Mouse (Mus musculus) kidney, postnatal 0 days (tissue): ENCODE measurements around the gene Olfr1423. TPM values are rescaled to one million over a fixed set of nuclear protein-coding genes. Genes with fewer than 3 reads are reported as not detected.

Experiments used
- ATAC-seq: fragments of 200-750 bp; cut with Nextera tagmentation; replicated peaks from 2 replicates; pipeline ENCODE4 v1.8.0; 2017; ENCODE audit warnings: low read depth, moderate number of reproducible peaks, moderate TSS enrichment, moderate library complexity; ENCODE audit not compliant: low FRiP score
- DNase-seq: peaks from one replicate; pipeline ENCODE4 v3.0.0-alpha.2; 2016; ENCODE audit warnings: low spot score
- H3K27ac ChIP-seq: fragments of 300-500 bp; sonication (generic); 2 replicates; pipeline ENCODE4 v1.5.1; 2014; ENCODE audit warnings: mild to moderate bottlenecking
- H3K27me3 ChIP-seq: fragments of 300-500 bp; sonication (generic); 2 replicates; pipeline ENCODE4 v1.6.1; 2014; ENCODE audit warnings: low read length, mixed read lengths; ENCODE audit not compliant: insufficient read depth
- H3K36me3 ChIP-seq: fragments of 300-500 bp; sonication (generic); 2 replicates; pipeline ENCODE4 v1.6.1; 2014; ENCODE audit warnings: low read length, mixed read lengths; ENCODE audit not compliant: insufficient read depth
- H3K4me1 ChIP-seq: fragments of 300-500 bp; sonication (generic); replicated peaks from 2 replicates; pipeline ENCODE4 v1.6.1; 2014; ENCODE audit warnings: antibody characterized with exemption, low read length, mixed read lengths; ENCODE audit not compliant: insufficient read depth
- H3K4me2 ChIP-seq: fragments of 300-500 bp; sonication (generic); 2 replicates; pipeline ENCODE4 v1.6.1; 2014; ENCODE audit warnings: mild to moderate bottlenecking, low read length, moderate library complexity, mixed read lengths
- H3K4me3 ChIP-seq: fragments of 300-500 bp; sonication (generic); replicated peaks from 2 replicates; pipeline ENCODE4 v1.5.1; 2014; ENCODE audit warnings: low read depth, low read length
- H3K9ac ChIP-seq: fragments of 300-500 bp; sonication (generic); 2 replicates; pipeline ENCODE4 v1.6.1; 2014; ENCODE audit warnings: low read depth, low read length
- H3K9me3 ChIP-seq: fragments of 300-500 bp; sonication (generic); replicated peaks from 2 replicates; pipeline ENCODE4 v1.6.1; 2016; ENCODE audit warnings: low read length, inconsistent platforms, mixed read lengths
- CTCF ChIP-seq: IDR thresholded peaks from 2 replicates; pipeline ENCODE4 v1.5.1; 2016; ENCODE audit warnings: antibody characterized with exemption, low read depth, mild to moderate bottlenecking, moderate library complexity
- WGBS: fragments of 180-500 bp; shearing (Covaris S2); extraction: QIAGEN DNeasy Blood & Tissue Kit; methylation state at CpG from one replicate; pipeline ENCODE4 v1.1.7; 2014; 5-methylcytosine and 5-hydroxymethylcytosine counted together
- polyA plus RNA-seq: library from polyadenylated mRNA; unstranded; fragments of >200 nt; fragmentation: Nextera tagmentation; extraction: Ambion mirVana; gene quantifications from 2 replicates; pipeline ENCODE4 v1.2.1, GENCODE M21; 2015

The Olfr1423 gene
- polyA plus RNA-seq, 1 experiment from 2014 or later, result not detected

DNA sequence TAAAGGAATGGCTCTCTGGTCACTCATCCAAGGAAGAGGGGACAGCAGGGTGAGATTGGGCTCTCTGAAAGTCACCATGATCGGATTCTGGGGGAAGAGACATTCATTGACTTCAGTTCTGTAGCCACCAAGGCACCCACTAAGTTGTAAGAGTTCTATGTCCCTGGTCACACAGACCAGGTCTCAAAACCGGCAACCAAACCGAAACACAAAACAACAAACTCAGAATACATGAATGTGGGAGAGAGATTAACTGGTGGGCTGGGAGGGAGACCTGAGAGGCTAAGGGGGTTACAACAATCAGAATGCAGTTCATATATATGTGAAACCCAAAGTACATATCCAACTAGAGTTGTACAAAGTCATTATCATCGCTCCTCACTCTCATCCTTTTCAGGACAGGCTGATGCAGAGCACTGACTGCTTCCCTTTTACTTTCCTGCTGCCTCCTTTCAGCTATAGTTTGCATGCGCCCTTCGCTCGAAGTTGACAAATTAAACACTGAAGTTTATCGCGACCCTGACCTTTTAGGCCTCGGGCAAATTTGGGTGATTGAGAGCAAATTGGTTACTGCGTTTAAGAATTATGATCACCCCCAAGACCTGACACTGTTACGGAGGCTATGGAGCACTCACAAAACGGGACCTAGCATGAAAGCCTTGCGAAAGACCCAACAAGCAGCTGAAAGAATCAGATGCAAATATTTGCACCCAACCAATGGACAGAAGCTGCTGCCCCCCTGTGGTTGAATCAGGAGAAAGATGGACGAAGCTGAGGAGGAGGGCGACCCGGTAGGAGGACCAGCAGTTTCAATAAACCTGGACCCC, 33.8 kb downstream of the Olfr1423 start:
- 17% methylated on average over 17 of the region's 17 CpGs for WGBS
- no peak for ATAC-seq
- H3K9ac ChIP-seq, result no peak overlapping the region
- H3K4me3 ChIP-seq, result 0 out of 2 replicates have a peak overlapping the region, but pooled peaks have one; percentile 17
- no peaks in the 10 kb centered on the region for H3K9me3 ChIP-seq
- peak; percentile 78 for TF ChIP-seq CTCF
- peak; percentile 75 for DNase-seq
- no peak overlapping the region for H3K27ac ChIP-seq
- H3K27me3 ChIP-seq, result no peaks in the 10 kb centered on the region
- H3K4me1 ChIP-seq, result peaks cover 12% of the 10 kb centered on the region; the same call in 1 of the 2 replicates
- no peaks in the 10 kb centered on the region for H3K36me3 ChIP-seq
- peak overlapping the region; percentile 59 for H3K4me2 ChIP-seq

DNA sequence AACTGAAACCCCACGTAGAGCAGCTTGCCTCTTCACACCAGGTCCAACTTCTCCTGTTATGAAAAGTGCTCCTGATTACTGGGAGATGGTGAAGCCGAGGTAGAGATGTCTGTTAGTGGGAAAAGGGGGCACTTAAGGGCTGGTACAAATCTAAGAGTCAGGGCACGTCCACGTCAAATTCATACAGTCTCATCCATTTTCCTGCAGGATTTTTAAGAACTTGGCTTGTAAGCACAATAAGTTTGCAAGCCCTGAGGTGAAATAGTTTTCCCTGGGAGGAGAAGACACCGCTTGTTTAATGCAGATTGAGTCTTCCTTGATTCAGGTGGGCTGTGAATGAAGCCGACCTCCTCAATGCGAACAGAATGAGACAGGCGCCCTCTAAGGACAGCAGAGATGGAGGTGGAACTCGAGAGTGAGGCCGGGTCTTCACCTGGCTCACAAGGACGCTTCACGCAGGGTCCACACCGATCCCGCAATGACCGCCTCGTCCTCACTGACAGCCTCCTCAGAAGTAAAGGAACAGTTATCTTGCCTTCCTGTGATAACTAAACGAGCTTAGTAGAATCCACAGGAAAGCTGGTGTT, 34.7 kb downstream of the Olfr1423 start:
- Histone ChIP-seq H3K27me3 (no peaks in the 10 kb centered on the region), H3K9ac (peak overlapping the region; percentile 42), H3K4me1 (peaks cover 12% of the 10 kb centered on the region; the same call in 1 of the 2 replicates), H3K9me3 (no peaks in the 10 kb centered on the region), H3K4me3 (peak overlapping the region; percentile 63), H3K36me3 (no peaks in the 10 kb centered on the region), H3K4me2 (peak overlapping the region; percentile 59), H3K27ac (no peak overlapping the region)
- peak; percentile 22 for DNase-seq
- 6% methylated on average over 17 of the region's 17 CpGs for WGBS
- ATAC-seq, result no peak
- TF ChIP-seq CTCF, result peak; percentile 36; the same call in 1 of the 2 replicates

DNA sequence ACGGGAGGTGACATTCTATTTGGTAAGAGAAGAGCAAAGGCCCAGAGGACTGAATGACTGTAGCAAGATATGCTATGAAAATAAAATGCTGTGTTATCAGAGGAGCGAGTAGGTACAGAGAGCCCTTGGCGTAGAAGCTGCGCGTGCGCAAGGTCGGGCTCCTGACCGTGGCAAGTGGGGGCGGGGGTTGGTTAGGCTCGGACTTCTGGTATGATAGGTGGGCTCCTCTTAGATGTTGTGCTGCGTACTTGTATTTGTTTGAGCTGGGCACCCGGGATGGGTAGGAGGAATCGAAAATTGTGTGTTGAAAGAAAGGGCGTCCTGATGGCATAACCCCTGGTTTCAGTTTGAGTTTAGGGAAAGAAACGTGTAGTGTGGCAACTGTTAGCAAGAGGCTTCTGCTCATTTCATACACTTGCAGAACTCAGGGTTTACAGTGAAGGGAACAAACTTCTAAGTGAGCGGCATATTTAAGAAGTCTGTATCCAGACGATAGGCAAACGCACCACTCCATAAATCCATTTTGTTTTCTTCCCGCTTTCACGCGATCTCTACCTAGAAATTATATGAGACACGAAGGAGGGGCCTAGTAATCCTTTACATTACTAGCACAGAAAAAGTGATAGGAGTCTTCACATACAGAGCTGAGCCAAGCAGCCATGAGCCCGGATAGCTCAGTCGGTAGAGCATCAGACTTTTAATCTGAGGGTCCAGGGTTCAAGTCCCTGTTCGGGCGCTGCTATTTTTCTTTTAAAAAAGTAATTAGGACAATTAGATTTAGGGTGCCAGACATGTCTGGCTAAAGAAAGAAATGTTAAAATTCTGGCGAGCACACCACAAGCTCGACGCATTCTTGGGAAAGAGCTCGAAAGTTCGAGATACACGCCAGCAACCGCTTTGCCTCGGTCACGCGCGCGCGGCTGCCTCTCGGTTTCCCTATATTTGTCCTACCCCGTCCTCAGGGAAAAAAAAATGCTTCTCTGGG, 35.4 kb downstream of the Olfr1423 start:
- peak overlapping the region; percentile 63 for H3K4me3 ChIP-seq
- peak overlapping the region; percentile 82 for H3K27ac ChIP-seq
- H3K4me2 ChIP-seq, result peak overlapping the region; percentile 59
- H3K9me3 ChIP-seq, result no peaks in the 10 kb centered on the region
- H3K36me3 ChIP-seq, result no peaks in the 10 kb centered on the region
- no peaks in the 10 kb centered on the region for H3K27me3 ChIP-seq
- no peak for TF ChIP-seq CTCF
- peak overlapping the region; percentile 65 for H3K9ac ChIP-seq
- DNase-seq (peak; percentile 92), ATAC-seq (peak; percentile 34)
- H3K4me1 ChIP-seq, result peaks cover 12% of the 10 kb centered on the region; the same call in 1 of the 2 replicates
- WGBS, result under 1% methylated on average over 41 of the region's 41 CpGs

DNA sequence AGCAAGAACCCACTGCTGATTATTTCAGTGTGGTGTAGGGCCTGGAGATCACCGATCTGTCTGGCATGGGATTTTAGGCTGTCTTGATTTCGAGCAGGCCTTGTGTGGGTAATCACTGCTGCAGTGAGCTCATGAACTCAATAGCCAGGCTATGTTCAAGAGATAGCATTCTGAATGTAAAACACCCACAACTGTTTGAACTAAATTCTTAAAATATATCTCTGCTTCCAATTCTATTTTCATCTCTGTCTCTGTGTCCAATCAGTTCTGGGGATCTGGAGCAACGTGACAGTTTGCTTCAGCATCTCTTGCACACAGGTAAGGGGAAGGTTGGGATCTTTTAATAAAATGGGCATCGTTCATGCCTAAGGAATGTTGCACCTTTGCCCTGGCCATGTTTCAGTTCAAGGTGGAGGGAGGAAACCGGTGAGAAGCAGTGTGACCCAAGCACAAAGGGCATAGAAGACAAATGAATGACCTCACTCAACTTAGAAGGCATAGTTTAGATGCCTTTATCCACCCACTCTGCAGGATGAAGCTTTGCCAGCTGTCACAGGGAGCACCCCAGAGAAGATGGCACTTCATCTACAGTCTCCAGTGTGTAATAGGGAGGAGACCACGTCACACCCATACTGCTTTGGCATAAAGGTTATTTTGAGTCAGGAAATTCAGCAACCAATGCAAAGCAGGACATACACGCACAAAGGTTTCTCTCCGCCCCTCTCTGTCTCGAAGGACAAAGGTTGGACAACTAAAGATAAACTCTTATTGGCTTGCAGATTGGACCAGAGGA, 36.7 kb downstream of the Olfr1423 start:
- H3K4me3 ChIP-seq, result peak overlapping the region; percentile 63
- peak overlapping the region; percentile 59 for H3K4me2 ChIP-seq
- TF ChIP-seq CTCF, result no peak
- no peaks in the 10 kb centered on the region for H3K36me3 ChIP-seq
- H3K4me1 ChIP-seq, result peaks cover 12% of the 10 kb centered on the region; the same call in 1 of the 2 replicates
- no peaks in the 10 kb centered on the region for H3K9me3 ChIP-seq
- DNase-seq (no peak), ATAC-seq (0 out of 2 replicates have a peak, but pooled peaks have one; percentile 17)
- no peaks in the 10 kb centered on the region for H3K27me3 ChIP-seq
- 54% methylated on average over 9 of the region's 9 CpGs for WGBS
- 0 out of 2 replicates have a peak overlapping the region, but pooled peaks have one; percentile 27 for H3K27ac ChIP-seq
- H3K9ac ChIP-seq, result no peak overlapping the region

DNA sequence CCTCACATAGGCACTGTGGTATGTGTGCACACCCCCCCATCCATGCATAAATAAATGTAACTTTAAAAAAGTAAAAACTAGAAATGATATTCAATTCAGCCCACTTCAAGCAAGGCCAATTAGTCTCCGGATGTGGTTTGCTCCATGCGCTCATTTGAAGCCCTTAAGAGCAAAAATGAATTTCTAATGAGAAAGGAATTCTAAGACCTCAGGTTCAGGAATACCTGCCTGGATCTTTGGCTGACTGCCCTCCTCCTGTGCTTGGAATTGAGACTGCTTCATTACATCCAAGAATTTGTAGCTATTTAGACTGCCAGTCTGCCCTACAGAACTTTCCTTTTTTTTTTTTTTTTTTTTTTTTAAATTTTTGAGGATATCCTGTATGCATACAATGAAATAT, 37.5 kb downstream of the Olfr1423 start:
- no peak overlapping the region for H3K27ac ChIP-seq
- no peak overlapping the region for H3K4me3 ChIP-seq
- H3K4me2 ChIP-seq, result no peak overlapping the region
- no peaks in the 10 kb centered on the region for H3K27me3 ChIP-seq
- no peaks in the 10 kb centered on the region for H3K36me3 ChIP-seq
- 85% methylated on average over 2 of the region's 2 CpGs for WGBS
- no peak for DNase-seq
- H3K9ac ChIP-seq, result no peak overlapping the region
- peaks cover 12% of the 10 kb centered on the region; the same call in 1 of the 2 replicates for H3K4me1 ChIP-seq
- H3K9me3 ChIP-seq, result no peaks in the 10 kb centered on the region
- no peak for TF ChIP-seq CTCF
- ATAC-seq, result no peak
